Mouse (Mus musculus): ENCODE measurements around the gene Zbtb37. TPM values are rescaled to one million over a fixed set of nuclear protein-coding genes. Genes with fewer than 3 reads are reported as not detected.

Zbtb37 gene
- polyA plus RNA-seq, 1 experiment from 2014 or later: 4.0 TPM

DNA sequence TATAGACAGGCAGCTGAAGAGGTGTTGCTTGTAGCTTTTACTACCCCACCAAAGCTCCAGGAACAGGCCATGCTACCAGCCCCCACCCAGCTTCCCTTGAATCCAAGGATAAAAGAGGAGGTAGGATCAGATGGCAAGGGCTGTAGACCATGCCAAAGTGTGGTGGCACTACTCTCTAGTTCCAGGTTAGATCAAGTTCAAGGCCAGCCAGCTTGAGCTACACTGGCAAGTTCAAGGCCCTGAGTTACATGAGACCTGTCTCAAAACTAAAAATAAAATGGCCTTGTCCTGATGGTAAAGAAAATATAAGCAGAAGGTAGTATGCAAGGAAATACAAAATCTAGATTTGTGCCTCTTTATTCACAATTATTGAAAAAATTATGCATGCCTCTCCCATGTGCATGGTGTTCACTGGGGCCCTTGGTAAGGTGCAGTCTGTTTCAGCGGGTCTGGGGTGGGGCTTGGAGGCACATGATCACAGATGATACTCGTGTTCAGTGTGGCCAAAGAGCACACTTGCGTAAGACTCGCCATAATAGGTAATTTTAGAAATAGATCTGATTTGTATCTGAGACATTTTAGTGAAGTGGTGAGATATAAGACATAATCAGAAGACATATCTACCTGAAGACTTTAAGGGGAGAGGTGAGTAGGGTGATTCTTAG lies 56.4 kb downstream of the Zbtb37 start, which contains the start of gene Serpinc1:
TSS of gene Serpinc1 (plus strand) at position 515 of the 665 bp plus-strand sequence.
- TF ChIP-seq CTCF (IDR thresholded peaks at IDR 0.05; ENCODE audit: low read depth): no peak
- no peaks in the 10 kb centered on the region for H3K27me3 ChIP-seq (replicated peaks; ENCODE audit: control insufficient read depth, insufficient read depth, low read length)
- H3K4me1 ChIP-seq (replicated peaks; ENCODE audit: control insufficient read depth, insufficient read depth, low read length): no peaks in the 10 kb centered on the region
- ATAC-seq: peak; percentile 77
- no peak within 1 kb of the TSS for H3K9ac ChIP-seq (ENCODE audit: low read depth, low read length)
- no peaks in the 10 kb centered on the region for H3K36me3 ChIP-seq (ENCODE audit: control insufficient read depth, insufficient read depth)
- WGBS: 50% methylated on average over 4 of the region's 4 CpGs
- H3K4me2 ChIP-seq (replicated peaks; ENCODE audit: low read depth): no peak within 1 kb of the TSS
- no peak within 1 kb of the TSS; the same call in 1 of the 2 replicates for H3K27ac ChIP-seq (ENCODE audit: low read depth, low read length)
- no peaks in the 10 kb centered on the region for H3K9me3 ChIP-seq (ENCODE audit: control insufficient read depth)
- no peak within 1 kb of the TSS for H3K4me3 ChIP-seq (ENCODE audit: low read depth, low read length)

DNA sequence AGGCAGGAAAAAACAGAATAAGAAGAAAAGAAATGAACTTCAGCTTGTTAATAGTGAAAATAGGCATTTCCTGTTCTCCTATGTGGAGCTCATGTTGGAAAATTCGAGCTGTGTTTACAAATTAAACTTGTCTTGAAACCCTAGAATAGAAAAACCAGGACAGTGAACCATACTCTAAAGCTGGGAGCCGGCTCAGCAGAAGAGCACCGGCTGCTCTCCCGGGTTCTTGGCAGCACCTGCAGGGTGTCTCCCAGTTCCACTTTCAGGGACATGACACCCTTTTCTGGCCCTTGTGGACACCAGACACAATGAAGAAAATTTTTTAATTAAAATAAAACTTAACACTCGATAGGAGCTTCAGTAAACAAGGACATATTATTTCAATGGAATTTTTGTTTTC lies 66.0 kb downstream of the Zbtb37 start:
- WGBS: 78% methylated on average over 5 of the region's 5 CpGs
- H3K9me3 ChIP-seq (ENCODE audit: control insufficient read depth): no peaks in the 10 kb centered on the region
- H3K9ac ChIP-seq (ENCODE audit: low read depth, low read length): no peak overlapping the region
- no peaks in the 10 kb centered on the region for H3K4me1 ChIP-seq (replicated peaks; ENCODE audit: control insufficient read depth, insufficient read depth, low read length)
- H3K4me3 ChIP-seq (ENCODE audit: low read depth, low read length): no peak overlapping the region
- H3K27me3 ChIP-seq (replicated peaks; ENCODE audit: control insufficient read depth, insufficient read depth, low read length): no peaks in the 10 kb centered on the region
- ATAC-seq: no peak
- H3K27ac ChIP-seq (ENCODE audit: low read depth, low read length): no peak overlapping the region
- no peak for TF ChIP-seq CTCF (IDR thresholded peaks at IDR 0.05; ENCODE audit: low read depth)
- no peak overlapping the region for H3K4me2 ChIP-seq (replicated peaks; ENCODE audit: low read depth)
- H3K36me3 ChIP-seq (ENCODE audit: control insufficient read depth, insufficient read depth): peaks cover 48% of the 10 kb centered on the region

DNA sequence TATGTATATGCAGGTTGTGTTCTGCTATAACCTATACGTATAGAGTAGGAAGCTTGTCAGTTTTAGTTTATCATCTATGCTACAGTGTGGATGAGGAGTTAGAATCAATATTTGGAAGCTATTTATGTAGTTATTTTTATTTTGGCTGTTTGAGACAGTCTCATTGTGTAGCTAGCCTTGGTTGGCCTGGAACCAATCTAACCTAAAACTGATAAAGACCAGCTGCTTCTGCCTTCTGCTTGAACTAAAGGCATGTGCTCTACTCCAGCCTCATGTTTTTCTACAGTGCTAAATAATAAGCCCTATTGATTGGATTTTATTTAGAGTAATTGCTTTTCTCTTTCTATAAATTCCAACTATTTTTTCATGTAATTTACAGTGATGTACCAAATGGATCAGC lies 67.4 kb downstream of the Zbtb37 start:
- H3K27me3 ChIP-seq (replicated peaks; ENCODE audit: control insufficient read depth, insufficient read depth, low read length): no peaks in the 10 kb centered on the region
- 81% methylated on average over 1 of the region's 1 CpGs for WGBS
- no peaks in the 10 kb centered on the region for H3K9me3 ChIP-seq (ENCODE audit: control insufficient read depth)
- H3K4me1 ChIP-seq (replicated peaks; ENCODE audit: control insufficient read depth, insufficient read depth, low read length): no peaks in the 10 kb centered on the region
- no peak for ATAC-seq
- no peak overlapping the region for H3K4me2 ChIP-seq (replicated peaks; ENCODE audit: low read depth)
- H3K9ac ChIP-seq (ENCODE audit: low read depth, low read length): no peak overlapping the region
- peaks cover 62% of the 10 kb centered on the region for H3K36me3 ChIP-seq (ENCODE audit: control insufficient read depth, insufficient read depth)
- no peak for TF ChIP-seq CTCF (IDR thresholded peaks at IDR 0.05; ENCODE audit: low read depth)
- no peak overlapping the region for H3K27ac ChIP-seq (ENCODE audit: low read depth, low read length)
- no peak overlapping the region for H3K4me3 ChIP-seq (ENCODE audit: low read depth, low read length)

DNA sequence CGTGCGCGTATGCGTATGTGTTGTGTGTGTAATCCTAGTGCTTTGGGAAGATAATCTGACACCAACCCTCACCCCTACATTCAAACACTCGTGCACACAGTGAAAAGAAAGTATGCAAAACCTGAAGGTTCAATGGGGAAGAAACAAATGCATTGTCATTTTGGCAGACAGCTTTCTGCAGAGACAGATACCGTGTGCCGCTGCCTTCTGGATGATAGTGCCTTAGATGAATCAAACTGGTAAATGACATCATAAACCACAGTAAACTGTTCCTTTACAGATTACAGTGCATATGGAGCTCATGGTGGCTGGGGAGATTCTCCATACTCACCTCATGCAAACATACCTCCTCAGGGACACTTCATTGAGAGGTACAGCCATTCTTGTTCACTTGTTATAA lies 71.5 kb downstream of the Zbtb37 start:
- H3K9me3 ChIP-seq (ENCODE audit: control insufficient read depth): no peaks in the 10 kb centered on the region
- WGBS: 95% methylated on average over 7 of the region's 7 CpGs
- no peaks in the 10 kb centered on the region for H3K27me3 ChIP-seq (replicated peaks; ENCODE audit: control insufficient read depth, insufficient read depth, low read length)
- no peak overlapping the region for H3K27ac ChIP-seq (ENCODE audit: low read depth, low read length)
- no peak overlapping the region for H3K4me3 ChIP-seq (ENCODE audit: low read depth, low read length)
- H3K9ac ChIP-seq (ENCODE audit: low read depth, low read length): no peak overlapping the region
- no peak for TF ChIP-seq CTCF (IDR thresholded peaks at IDR 0.05; ENCODE audit: low read depth)
- H3K4me2 ChIP-seq (replicated peaks; ENCODE audit: low read depth): no peak overlapping the region
- peaks cover 71% of the 10 kb centered on the region for H3K36me3 ChIP-seq (ENCODE audit: control insufficient read depth, insufficient read depth)
- H3K4me1 ChIP-seq (replicated peaks; ENCODE audit: control insufficient read depth, insufficient read depth, low read length): no peaks in the 10 kb centered on the region
- ATAC-seq: no peak

Other genes with a start within 250 kb of the Zbtb37 start
- 23.2 and 25.6 TPM in 2 replicates for gene Rabgap1l, start 241.6 kb downstream of the Zbtb37 start, polyA plus RNA-seq (2015; fragmentation: Nextera tagmentation; extraction: Ambion mirVana)
- gene Rc3h1, start 128.4 kb downstream of the Zbtb37 start, polyA plus RNA-seq (2015; fragmentation: Nextera tagmentation; extraction: Ambion mirVana): 3.8 and 4.0 TPM in 2 replicates
- gene Serpinc1, start 56.3 kb downstream of the Zbtb37 start, polyA plus RNA-seq (2015; fragmentation: Nextera tagmentation; extraction: Ambion mirVana): 1.1 TPM in 2 replicates
- 14.7 and 15.3 TPM in 2 replicates for gene Dars2, start 35.8 kb upstream of the Zbtb37 start, polyA plus RNA-seq (2015; fragmentation: Nextera tagmentation; extraction: Ambion mirVana)
- gene Cenpl, start 35.9 kb upstream of the Zbtb37 start, polyA plus RNA-seq (2015; fragmentation: Nextera tagmentation; extraction: Ambion mirVana): 10.0 and 11.0 TPM in 2 replicates
- 5.2 and 5.6 TPM in 2 replicates for gene Klhl20, start 96.7 kb upstream of the Zbtb37 start, polyA plus RNA-seq (2015; fragmentation: Nextera tagmentation; extraction: Ambion mirVana)
- 0.17 and 0.25 TPM in 2 replicates for gene Ankrd45, start 107.8 kb upstream of the Zbtb37 start, polyA plus RNA-seq (2015; fragmentation: Nextera tagmentation; extraction: Ambion mirVana)
- not detected in 2 replicates for gene Tex50, start 124.5 kb upstream of the Zbtb37 start, polyA plus RNA-seq (2015; fragmentation: Nextera tagmentation; extraction: Ambion mirVana)
- gene Prdx6, start 216.4 kb upstream of the Zbtb37 start, polyA plus RNA-seq (2015; fragmentation: Nextera tagmentation; extraction: Ambion mirVana): 373 and 385 TPM in 2 replicates

All from intestine, postnatal 0 days (tissue).